ENCODE assay signal across 21 mouse cellular contexts in genomic region chr1:165789066-165789660, GRCm38 (mm10). TPM values are rescaled to one million over a fixed set of nuclear protein-coding genes. Genes with fewer than 3 reads are reported as not detected.
DNase-seq lines count a peak whose midpoint lies in the region; ATAC-seq and TF ChIP-seq lines count a peak whose summit lies in the region.
"Had no signal": no experiment of that assay in that cellular context is flagged by ENCODE, and none has a peak within 500 bp of the region (broad histone marks: within the 10 kb centered on the region; RNA-seq: fewer than 3 reads in every experiment).

No protein-coding gene starts in this region.

- no peaks in the 10 kb centered on the region for H3K27me3 ChIP-seq in heart, embryonic 16.5 days (ENCODE audit: control insufficient read depth, insufficient read depth, low read length)
- H3K27me3 ChIP-seq in E14TG2a.4 (ENCODE audit: insufficient read depth, low read length): peaks cover 27% of the 10 kb centered on the region
- no peaks in the 10 kb centered on the region for H3K27me3 ChIP-seq in liver, embryonic 11.5 days (replicated peaks; ENCODE audit: control insufficient read depth, insufficient read depth, low read length)

- no peak for DNase-seq in heart, postnatal 4 days
- DNase-seq in naive thymus-derived CD4-positive, alpha-beta T cell, adult 2 months (ENCODE audit: low read depth): peak; percentile 70
- DNase-seq in thymus, postnatal 36 days: peak; percentile 69 to 71
- DNase-seq in liver, embryonic 11.5 days (ENCODE audit: low spot score): no peak
- DNase-seq in ovary, postnatal 36 days (ENCODE audit: low spot score): no peak
- DNase-seq: B cell, adult 2 months; cerebellum, adult 11-12 months; forebrain, postnatal 0 days; gastrocnemius, adult 2 months; heart, postnatal 14 days; kidney, adult 9 months; kidney, postnatal 4 days; layer of hippocampus, postnatal 36 days; lung, adult 18-20 months; lung, postnatal 36 days; right cerebral cortex, postnatal 14 days had no signal

- peak overlapping the region; percentile 30 for H3K4me2 ChIP-seq in heart, embryonic 16.5 days (ENCODE audit: low read depth, low read length)
- H3K4me2 ChIP-seq in liver, embryonic 11.5 days: no peak overlapping the region
- H3K4me2 ChIP-seq: midbrain, embryonic 11.5 days had no signal

- peak overlapping the region; percentile 11; the same call in 1 of the 2 replicates for H3K9ac ChIP-seq in heart, embryonic 16.5 days (ENCODE audit: low read length)
- no peak overlapping the region for H3K9ac ChIP-seq in liver, embryonic 11.5 days (ENCODE audit: low read depth, low read length)
- H3K9ac ChIP-seq: forebrain, postnatal 0 days had no signal

- no peaks in the 10 kb centered on the region for H3K36me3 ChIP-seq in heart, embryonic 16.5 days (ENCODE audit: control insufficient read depth, insufficient read depth)
- no peaks in the 10 kb centered on the region for H3K36me3 ChIP-seq in E14TG2a.4 (ENCODE audit: insufficient read depth, low read length)
- H3K36me3 ChIP-seq in liver, embryonic 11.5 days (ENCODE audit: control insufficient read depth, insufficient read depth, low read length): no peaks in the 10 kb centered on the region

- ATAC-seq in heart, embryonic 16.5 days (replicated peaks; ENCODE audit: extremely low read depth, insufficient read depth, low FRiP score): 0 out of 2 replicates have a peak, but pooled peaks have one; percentile 10
- ATAC-seq in liver, embryonic 11.5 days (replicated peaks; ENCODE audit: low FRiP score): no peak
- ATAC-seq: forebrain, postnatal 0 days; hindbrain, postnatal 0 days had no signal

- no peak for TF ChIP-seq CTCF in E14TG2a.4 (conservative IDR thresholded peaks at IDR 0.05; ENCODE audit: low read length)

- no peaks in the 10 kb centered on the region for H3K9me3 ChIP-seq in heart, embryonic 16.5 days (replicated peaks; ENCODE audit: control insufficient read depth, low read length)
- H3K9me3 ChIP-seq in E14TG2a.4 (ENCODE audit: low read length): peaks cover 8% of the 10 kb centered on the region
- no peaks in the 10 kb centered on the region for H3K9me3 ChIP-seq in liver, embryonic 11.5 days (ENCODE audit: control insufficient read depth, low read length)

- WGBS in heart, embryonic 16.5 days: 82% methylated on average over 17 of the region's 17 CpGs
- WGBS in liver, embryonic 11.5 days: 85% methylated on average over 17 of the region's 17 CpGs

- H3K4me1 ChIP-seq in heart, embryonic 16.5 days (ENCODE audit: control insufficient read depth, insufficient read depth, low read length): no peaks in the 10 kb centered on the region
- H3K4me1 ChIP-seq in E14TG2a.4 (replicated peaks; ENCODE audit: low read depth, low read length): peaks cover 12% of the 10 kb centered on the region; the same call in 1 of the 2 replicates
- no peaks in the 10 kb centered on the region for H3K4me1 ChIP-seq in liver, embryonic 11.5 days (replicated peaks; ENCODE audit: control insufficient read depth, insufficient read depth, low read length)

- H3K27ac ChIP-seq in heart, embryonic 16.5 days (ENCODE audit: low read length): 0 out of 2 replicates have a peak overlapping the region, but pooled peaks have one; percentile 25
- H3K27ac ChIP-seq in liver, embryonic 11.5 days (ENCODE audit: low read depth, low read length): no peak overlapping the region
- H3K27ac ChIP-seq: gastrocnemius, adult 2 months; hindbrain, postnatal 0 days had no signal

- H3K4me3 ChIP-seq in heart, embryonic 16.5 days (ENCODE audit: low read length): peak overlapping the region; percentile 28
- H3K4me3 ChIP-seq in E14TG2a.4 (replicated peaks; ENCODE audit: low read length): peak overlapping the region; percentile 67
- H3K4me3 ChIP-seq in liver, embryonic 11.5 days (ENCODE audit: low read depth, low read length): no peak overlapping the region
- H3K4me3 ChIP-seq: gastrocnemius, adult 2 months; myocyte had no signal

RNA-seq across cellular contexts. Expression of gene Cd247, which starts 0.7 kb away (rescaled TPM):
- polyA plus RNA-seq in heart, embryonic 16.5 days (2015; fragmentation: Nextera tagmentation; extraction: Ambion mirVana): 3.9 and 12.8 TPM in 2 replicates
- total RNA-seq in heart, postnatal 4 days (2021): under 1 TPM; 0.29 to 0.69 TPM
- 0.77 TPM in 1 of 2 replicates, not detected in the other for polyA plus RNA-seq in liver, embryonic 11.5 days (2014; fragmentation: Nextera tagmentation; extraction: Ambion mirVana)
- total RNA-seq: hindbrain, postnatal 0 days; layer of hippocampus, postnatal 36 days had no signal
- polyA plus RNA-seq: myocyte had no signal

RNA-seq across cellular contexts. Expression of gene Creg1, which starts 25.6 kb away (rescaled TPM):
- polyA plus RNA-seq in heart, embryonic 16.5 days (2015; fragmentation: Nextera tagmentation; extraction: Ambion mirVana): 69.8 and 73.2 TPM in 2 replicates
- 10 to 100 TPM; 24.3 to 28.7 TPM for total RNA-seq in heart, postnatal 4 days (2021)
- 237 and 244 TPM in 2 replicates for polyA plus RNA-seq in liver, embryonic 11.5 days (2014; fragmentation: Nextera tagmentation; extraction: Ambion mirVana)

Comparison
In these comparisons a context has a peak if more than half of its experiments do, and no peak if none do; other contexts are left out.
1. DNase-seq: peak in naive thymus-derived CD4-positive, alpha-beta T cell, adult 2 months (single experiment) and thymus, postnatal 36 days (2 of 2); none in heart, postnatal 4 days (single experiment), liver, embryonic 11.5 days (single experiment) and ovary, postnatal 36 days (single experiment).